Comparison of ENCODE assay signal across 17 mouse cellular contexts in genomic region chr2:156222100-156222499, GRCm38 (mm10).
"Had no signal": no experiment of that assay in that cellular context is flagged by ENCODE, and none has a peak within 500 bp of the region (broad histone marks: within the 10 kb centered on the region; RNA-seq: fewer than 3 reads in every experiment).

No protein-coding gene starts in this region.

- DNase-seq: gastrocnemius, adult 2 months; gastrocnemius, postnatal 10 days; gastrocnemius, postnatal 25 days; heart, adult 18-20 months; heart, postnatal 10 days; heart, postnatal 4 days; kidney, adult 18-20 months; kidney, adult 8-10 months; kidney, postnatal 10 days; kidney, postnatal 25 days; kidney, postnatal 4 days; liver had no signal

- ATAC-seq: hindbrain, embryonic 16.5 days; inflammation-experienced regulatory T-cells, adult 6 months; intestine, embryonic 15.5 days; intestine, postnatal 0 days; liver, embryonic 12.5 days had no signal
